Mouse (Mus musculus): ENCODE measurements around the gene Esx1. TPM values are rescaled to one million over a fixed set of nuclear protein-coding genes. Genes with fewer than 3 reads are reported as not detected.

Gene Esx1
- polyA plus RNA-seq, 1 experiment from 2014 or later = not detected

DNA sequence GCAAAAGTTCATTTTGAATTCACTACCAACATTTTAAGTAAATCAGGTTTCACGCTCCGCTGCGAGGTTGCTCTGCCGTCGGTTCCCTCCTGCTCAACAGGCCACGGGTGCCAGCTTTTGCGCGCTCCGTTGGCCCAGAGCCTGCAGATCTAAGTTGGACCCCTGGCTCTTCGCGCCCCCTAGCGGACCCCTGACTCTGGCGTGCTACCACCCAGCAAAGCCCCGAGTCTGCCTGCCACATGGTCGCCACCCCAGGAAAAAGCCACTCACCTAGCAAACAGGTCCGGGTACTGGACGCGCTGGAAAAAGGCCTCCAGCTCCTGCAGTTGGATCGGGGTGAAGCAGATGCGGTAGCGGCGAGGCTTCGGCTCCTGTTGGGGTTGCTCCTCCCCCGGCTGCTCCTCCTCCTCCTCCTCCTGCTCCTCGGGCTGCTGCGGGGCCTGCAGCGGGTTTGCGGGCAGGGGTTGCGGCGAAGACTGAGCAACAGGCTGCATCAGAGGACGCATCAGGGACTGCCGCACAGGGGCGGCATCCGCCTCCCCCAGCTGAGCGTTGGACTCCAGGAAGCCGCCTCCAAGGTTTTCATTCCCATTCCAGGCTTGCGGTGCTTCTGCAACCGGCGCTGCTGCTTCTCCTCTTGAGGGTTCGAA is 3.7 kb downstream of the Esx1 start:
- Histone ChIP-seq H3K4me3 (peak overlapping the region; percentile 32), H3K27ac (no peak overlapping the region), H3K4me1 (0 out of 2 replicates have a peak, but pooled peaks cover 3% of the 10 kb centered on the region), H3K27me3 (ENCODE audit: low read depth, poor library complexity, severe bottlenecking) (peaks cover 96% of the 10 kb centered on the region), H3K9me3 (replicated peaks) (no peaks in the 10 kb centered on the region), H3K36me3 (no peaks in the 10 kb centered on the region)
- peak; percentile 83 for DNase-seq (ENCODE audit: low spot score)
- 10% methylated on average over 38 of the region's 40 CpGs for WGBS

DNA sequence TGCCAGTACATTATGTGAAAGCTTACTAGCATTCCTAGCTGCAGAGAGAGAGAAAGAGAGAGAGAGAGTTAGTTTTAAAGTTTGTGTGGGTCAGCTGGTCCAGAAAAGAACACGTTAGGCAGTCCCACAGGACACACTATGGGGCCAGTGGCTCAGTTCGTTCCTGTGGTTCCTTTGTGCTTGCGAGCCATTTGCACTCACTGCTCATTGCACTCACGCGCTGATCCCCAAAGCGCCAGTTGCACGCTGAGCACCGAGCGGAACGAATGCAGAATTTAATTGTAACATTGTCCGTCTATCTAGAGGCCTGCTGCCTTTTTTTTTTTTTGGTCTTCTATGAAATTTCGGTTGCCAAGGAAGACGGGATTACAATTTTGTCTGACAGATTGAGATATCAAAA is 15.4 kb downstream of the Esx1 start:
- WGBS = 6% methylated on average over 12 of the region's 13 CpGs
- Histone ChIP-seq H3K36me3 (no peaks in the 10 kb centered on the region), H3K27ac (no peak overlapping the region), H3K4me1 (no peaks in the 10 kb centered on the region), H3K9me3 (replicated peaks) (no peaks in the 10 kb centered on the region), H3K27me3 (ENCODE audit: low read depth, poor library complexity, severe bottlenecking) (peaks cover 52% of the 10 kb centered on the region), H3K4me3 (no peak overlapping the region)
- no peak for DNase-seq (ENCODE audit: low spot score)

DNA sequence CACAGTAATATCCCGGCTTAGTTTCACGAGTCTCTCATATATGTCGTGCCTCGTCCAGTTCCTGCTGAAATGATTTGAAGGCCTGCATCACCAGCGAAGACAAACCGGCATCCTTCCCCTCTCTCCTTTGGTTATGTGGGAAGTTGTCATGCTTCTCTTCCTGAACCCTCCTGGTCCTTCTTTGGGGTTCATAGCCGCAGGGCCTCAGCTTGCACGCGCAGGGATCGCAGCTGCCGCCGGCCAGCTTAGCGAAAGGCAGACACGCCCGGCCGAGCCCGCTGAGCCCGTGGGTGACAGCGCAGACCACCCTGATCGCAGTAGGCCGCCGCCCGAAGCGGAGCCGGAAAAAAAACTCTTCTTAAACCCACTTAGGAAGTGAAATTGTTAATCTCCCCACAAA is 17.4 kb downstream of the Esx1 start:
- WGBS = 13% methylated on average over 25 of the region's 25 CpGs
- Histone ChIP-seq H3K9me3 (replicated peaks) (no peaks in the 10 kb centered on the region), H3K36me3 (no peaks in the 10 kb centered on the region), H3K27ac (no peak overlapping the region), H3K4me1 (no peaks in the 10 kb centered on the region), H3K4me3 (no peak overlapping the region), H3K27me3 (ENCODE audit: low read depth, poor library complexity, severe bottlenecking) (peaks cover 71% of the 10 kb centered on the region)
- DNase-seq (ENCODE audit: low spot score) = peak; percentile 41

Other genes starting within 250 kb of the Esx1 start
- gene H2bfm, start 194.8 kb downstream of the Esx1 start, polyA plus RNA-seq (2016; fragmentation: Nextera tagmentation; extraction: Ambion mirVana) = not detected in 2 replicates
- 25.1 and 49.5 TPM in 2 replicates for gene Tmsb15b2, start 146.6 kb downstream of the Esx1 start, polyA plus RNA-seq (2016; fragmentation: Nextera tagmentation; extraction: Ambion mirVana)
- 3.3 and 5.0 TPM in 2 replicates for gene Tmsb15l, start 145.2 kb downstream of the Esx1 start, polyA plus RNA-seq (2016; fragmentation: Nextera tagmentation; extraction: Ambion mirVana)
- 13.5 and 19.8 TPM in 2 replicates for gene Tmsb15b1, start 145.2 kb downstream of the Esx1 start, polyA plus RNA-seq (2016; fragmentation: Nextera tagmentation; extraction: Ambion mirVana)
- 15.8 and 32.4 TPM in 2 replicates for gene Zcchc18, start 128.9 kb downstream of the Esx1 start, polyA plus RNA-seq (2016; fragmentation: Nextera tagmentation; extraction: Ambion mirVana)
- 12.9 and 13.7 TPM in 2 replicates for gene Slc25a53, start 83.8 kb downstream of the Esx1 start, polyA plus RNA-seq (2016; fragmentation: Nextera tagmentation; extraction: Ambion mirVana)
- gene Fam199x, start 72.5 kb downstream of the Esx1 start, polyA plus RNA-seq (2016; fragmentation: Nextera tagmentation; extraction: Ambion mirVana) = 15.5 and 16.1 TPM in 2 replicates

Data from limb, embryonic 10.5 days (tissue).